Mouse (Mus musculus) stomach, embryonic 16.5 days (tissue): Measurements from ENCODE around the gene Ptprd. TPM values are rescaled to one million over a fixed set of nuclear protein-coding genes. Genes with fewer than 3 reads are reported as not detected.
A peak's percentile ranks its signal among the peaks of the same experiment; 100 is the strongest.

Source experiments
- ATAC-seq: fragments of 200-750 bp; cut with Nextera tagmentation; 2 replicates; pipeline ENCODE4 v1.8.0; 2017; ENCODE audit warnings: moderate number of reproducible peaks, moderate TSS enrichment; ENCODE audit not compliant: insufficient read depth, low FRiP score
- H3K27ac ChIP-seq: fragments of 300-500 bp; sonication (generic); 2 replicates; pipeline ENCODE4 v1.5.1; 2014; ENCODE audit warnings: low read length
- H3K27me3 ChIP-seq: fragments of 300-500 bp; sonication (generic); 2 replicates; pipeline ENCODE4 v1.6.1; 2014; ENCODE audit warnings: low read length, control low read depth, mixed read lengths; ENCODE audit not compliant: control insufficient read depth, insufficient read depth
- H3K36me3 ChIP-seq: fragments of 300-500 bp; sonication (generic); 2 replicates; pipeline ENCODE4 v1.6.1; 2014; ENCODE audit warnings: low read length; ENCODE audit not compliant: control insufficient read depth, insufficient read depth
- H3K4me1 ChIP-seq: fragments of 300-500 bp; sonication (generic); 2 replicates; pipeline ENCODE4 v1.6.1; 2014; ENCODE audit warnings: low read length, control low read depth, mixed read lengths; ENCODE audit not compliant: control insufficient read depth, insufficient read depth
- H3K4me2 ChIP-seq: fragments of 300-500 bp; sonication (generic); 2 replicates; pipeline ENCODE4 v1.6.1; 2014; ENCODE audit warnings: low read depth, low read length, mixed read lengths
- H3K4me3 ChIP-seq: fragments of 300-500 bp; sonication (generic); replicated peaks from 2 replicates; pipeline ENCODE4 v1.5.1; 2014; ENCODE audit warnings: mild to moderate bottlenecking, low read length
- H3K9ac ChIP-seq: fragments of 300-500 bp; sonication (generic); 2 replicates; pipeline ENCODE4 v1.6.1; 2014; ENCODE audit warnings: low read length
- H3K9me3 ChIP-seq: fragments of 300-500 bp; sonication (generic); replicated peaks from 2 replicates; pipeline ENCODE4 v1.6.1; 2016; ENCODE audit warnings: low read length, control low read depth; ENCODE audit not compliant: control insufficient read depth
- WGBS: fragments of 180-500 bp; shearing (Covaris S2); extraction: QIAGEN DNeasy Blood & Tissue Kit; methylation state at CpG from one replicate; pipeline ENCODE4 v1.1.7; 2014; 5-methylcytosine and 5-hydroxymethylcytosine counted together
- polyA plus RNA-seq: library from polyadenylated mRNA; unstranded; fragments of >200 nt; fragmentation: Nextera tagmentation; extraction: Ambion mirVana; gene quantifications from 2 replicates; pipeline ENCODE4 v1.2.1, GENCODE M21; 2015

Gene Ptprd
- polyA plus RNA-seq, 1 experiment from 2014 or later: 11.0 TPM

GRCm38 (mm10) chr4:77155561-77155960 is 1056.2 kb downstream of the Ptprd start:
- Histone ChIP-seq H3K4me3 (no peak overlapping the region), H3K27ac (no peak overlapping the region), H3K4me2 (no peak overlapping the region), H3K27me3 (no peaks in the 10 kb centered on the region), H3K4me1 (no peaks in the 10 kb centered on the region), H3K9me3 (no peaks in the 10 kb centered on the region), H3K36me3 (no peaks in the 10 kb centered on the region), H3K9ac (no peak overlapping the region)
- 80% methylated on average over 2 of the region's 2 CpGs for WGBS
- no peak for ATAC-seq

DNA sequence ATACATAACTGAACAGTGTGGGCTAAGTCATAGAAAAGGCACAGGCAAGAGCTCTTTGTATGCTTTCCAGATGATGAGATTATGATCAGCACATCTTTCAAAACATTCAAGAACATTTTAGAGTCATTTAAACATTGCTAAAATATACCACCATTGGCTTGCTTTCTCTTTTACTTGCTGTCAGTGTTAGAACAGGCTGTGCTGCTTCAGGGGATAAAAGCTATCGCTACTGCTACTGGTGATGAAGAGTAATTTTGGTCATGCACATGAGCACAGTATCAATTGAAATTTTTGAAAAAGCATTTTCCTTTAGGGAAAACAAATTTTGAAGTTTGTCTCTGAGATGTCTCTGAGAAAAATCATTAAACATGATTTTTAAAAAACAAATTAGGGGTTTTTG is 1056.7 kb downstream of the Ptprd start:
- Histone ChIP-seq H3K4me3 (no peak overlapping the region), H3K4me1 (no peaks in the 10 kb centered on the region), H3K9ac (no peak overlapping the region), H3K9me3 (no peaks in the 10 kb centered on the region), H3K4me2 (no peak overlapping the region), H3K36me3 (no peaks in the 10 kb centered on the region), H3K27me3 (no peaks in the 10 kb centered on the region), H3K27ac (no peak overlapping the region)
- 93% methylated on average over 1 of the region's 1 CpGs for WGBS
- no peak for ATAC-seq

- no peak overlapping the region for H3K27ac ChIP-seq
- no peaks in the 10 kb centered on the region for H3K27me3 ChIP-seq
- ATAC-seq: no peak
- H3K9ac ChIP-seq: no peak overlapping the region
- no peak overlapping the region for H3K4me2 ChIP-seq
- H3K36me3 ChIP-seq: no peaks in the 10 kb centered on the region
- WGBS: 75% methylated on average over 2 of the region's 2 CpGs
- no peak overlapping the region for H3K4me3 ChIP-seq
- no peaks in the 10 kb centered on the region for H3K9me3 ChIP-seq
- no peaks in the 10 kb centered on the region for H3K4me1 ChIP-seq
Measured at GRCm38 (mm10) chr4:77124852-77125251, 1086.9 kb downstream of the Ptprd start.

DNA sequence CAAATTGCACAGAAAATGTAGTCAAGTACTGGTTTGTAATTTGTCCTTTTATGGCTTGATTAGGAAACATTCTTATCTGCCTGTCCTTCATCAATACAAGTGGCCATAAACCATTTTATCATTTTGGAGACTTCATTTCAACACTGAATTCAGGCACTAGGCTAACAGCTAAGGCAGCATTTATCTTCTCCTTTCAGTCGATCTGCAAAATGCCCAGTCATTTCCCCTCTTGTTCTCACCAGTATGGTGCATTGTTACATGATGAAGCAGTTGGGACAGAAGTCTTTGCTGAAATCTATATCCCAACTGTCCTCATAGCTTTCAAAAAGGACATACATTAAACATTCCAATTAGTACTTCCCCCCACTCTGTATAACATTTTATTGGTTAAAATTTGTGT is 1100.9 kb downstream of the Ptprd start:
- no peaks in the 10 kb centered on the region for H3K36me3 ChIP-seq

DNA sequence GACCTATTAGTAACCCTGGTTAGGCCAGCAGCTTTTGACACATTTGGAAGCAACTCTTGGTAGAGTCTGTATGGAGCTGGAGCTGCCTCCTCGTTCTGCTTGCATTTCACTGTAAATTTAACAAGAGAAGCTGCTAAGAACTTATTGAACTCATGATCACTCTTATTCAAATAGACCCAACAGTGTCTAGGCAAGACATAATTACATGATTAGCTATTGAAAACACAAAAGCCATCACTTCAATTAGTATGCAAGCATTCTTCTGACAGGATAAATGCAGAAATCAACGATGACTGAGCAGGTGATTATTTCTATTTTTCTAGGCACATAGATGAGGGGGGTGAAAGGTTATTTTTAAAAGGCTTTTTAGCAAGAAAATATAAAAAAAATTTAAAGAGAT is 1104.5 kb downstream of the Ptprd start:
- WGBS: 84% methylated on average over 2 of the region's 2 CpGs
- H3K4me2 ChIP-seq: no peak overlapping the region

More for the DNA sequence above, 1100.9 kb downstream of the Ptprd start:
- no peak for ATAC-seq
- Histone ChIP-seq H3K9me3 (no peaks in the 10 kb centered on the region), H3K4me1 (no peaks in the 10 kb centered on the region), H3K9ac (no peak overlapping the region), H3K27ac (no peak overlapping the region), H3K27me3 (no peaks in the 10 kb centered on the region), H3K4me3 (no peak overlapping the region), H3K4me2 (no peak overlapping the region)
- 55% methylated on average over 1 of the region's 1 CpGs for WGBS

DNA sequence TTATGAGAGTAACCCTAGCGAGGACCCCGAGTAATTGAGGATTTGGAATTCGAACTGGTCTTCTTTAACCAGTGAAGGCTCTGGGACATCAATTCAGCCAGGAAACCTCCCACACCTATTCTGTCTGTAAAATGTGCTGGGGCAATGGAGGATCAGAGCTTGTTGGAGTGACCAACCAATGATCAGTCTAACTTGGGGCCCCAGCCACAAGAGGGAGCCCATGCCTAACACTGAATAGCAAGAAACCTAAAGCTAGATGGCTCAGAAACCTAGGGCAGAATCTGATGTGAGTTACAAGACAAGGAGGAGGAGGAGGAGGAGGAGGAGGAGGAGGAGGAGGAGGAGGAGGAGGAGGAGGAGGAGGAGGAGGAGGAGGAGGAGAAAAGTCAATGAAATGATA is 1128.6 kb downstream of the Ptprd start:
- Histone ChIP-seq H3K4me3 (no peak overlapping the region), H3K4me2 (no peak overlapping the region), H3K27ac (no peak overlapping the region), H3K9me3 (no peaks in the 10 kb centered on the region), H3K4me1 (no peaks in the 10 kb centered on the region), H3K9ac (no peak overlapping the region), H3K27me3 (no peaks in the 10 kb centered on the region), H3K36me3 (no peaks in the 10 kb centered on the region)
- 58% methylated on average over 3 of the region's 3 CpGs for WGBS
- peak; percentile 29; the same call in 1 of the 2 replicates for ATAC-seq

More for the DNA sequence above, 1104.5 kb downstream of the Ptprd start:
- ATAC-seq: no peak
- no peaks in the 10 kb centered on the region for H3K27me3 ChIP-seq
- H3K27ac ChIP-seq: no peak overlapping the region
- H3K9me3 ChIP-seq: no peaks in the 10 kb centered on the region
- H3K4me3 ChIP-seq: no peak overlapping the region
- no peak overlapping the region for H3K9ac ChIP-seq
- no peaks in the 10 kb centered on the region for H3K36me3 ChIP-seq
- H3K4me1 ChIP-seq: no peaks in the 10 kb centered on the region

DNA sequence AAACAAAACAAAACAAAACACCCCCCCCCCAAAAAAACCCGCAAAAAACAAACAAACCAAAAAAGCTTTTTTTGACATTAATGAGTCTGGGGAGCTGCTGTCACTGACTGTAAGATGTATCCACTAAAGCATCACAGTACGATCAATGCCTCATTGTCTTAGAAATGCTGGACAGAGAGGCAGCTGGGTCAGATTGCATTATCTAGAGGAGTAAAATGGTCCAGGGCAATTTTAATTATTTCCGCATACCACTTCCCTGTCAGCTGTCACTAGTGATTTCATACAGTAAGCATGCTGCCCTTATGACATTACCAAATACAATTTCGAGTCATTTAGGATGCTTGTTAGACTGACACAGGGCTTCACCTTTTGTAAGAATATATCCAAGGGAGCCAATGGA is 1134.2 kb downstream of the Ptprd start:
- Histone ChIP-seq H3K4me1 (no peaks in the 10 kb centered on the region), H3K27me3 (no peaks in the 10 kb centered on the region), H3K27ac (no peak overlapping the region), H3K4me3 (no peak overlapping the region), H3K36me3 (no peaks in the 10 kb centered on the region), H3K9me3 (no peaks in the 10 kb centered on the region), H3K9ac (no peak overlapping the region), H3K4me2 (no peak overlapping the region)
- 77% methylated on average over 4 of the region's 4 CpGs for whole genome bisulfite sequencing
- no peak for ATAC-seq

DNA sequence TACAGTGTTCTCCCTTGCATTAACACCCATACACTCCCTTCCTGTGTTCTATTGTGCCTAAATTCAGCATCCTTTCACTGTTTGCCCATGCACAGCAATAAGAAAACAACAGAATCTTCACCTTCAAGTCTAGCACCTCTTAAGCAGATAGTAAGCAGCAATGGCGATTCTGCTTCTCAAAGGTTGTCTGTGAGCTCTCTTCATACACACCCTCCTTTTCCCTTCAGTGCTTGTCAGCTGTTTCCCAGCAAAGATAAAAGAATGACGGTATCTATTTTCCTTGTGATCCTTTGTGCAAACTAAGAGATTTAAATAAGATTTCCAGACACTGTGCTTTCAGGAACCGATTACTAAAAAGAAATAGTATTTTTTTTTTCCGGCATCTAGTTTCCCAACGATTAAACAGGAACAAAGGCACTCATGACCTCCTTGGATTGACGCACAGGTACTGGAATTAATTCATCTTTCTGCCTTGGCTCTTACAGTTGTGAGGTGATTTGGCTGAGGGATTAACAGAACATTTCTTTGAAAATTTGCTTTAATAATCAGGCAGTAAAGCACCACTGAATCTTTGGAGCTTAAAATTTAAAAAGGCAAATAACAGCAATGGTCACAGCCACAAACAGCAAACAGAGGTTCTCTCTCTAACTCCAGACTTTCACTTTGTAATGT is 1161.1 kb downstream of the Ptprd start:
- no peaks in the 10 kb centered on the region for H3K9me3 ChIP-seq
- ATAC-seq: no peak
- H3K4me2 ChIP-seq: no peak overlapping the region
- no peaks in the 10 kb centered on the region for H3K27me3 ChIP-seq
- no peak overlapping the region for H3K9ac ChIP-seq
- H3K4me3 ChIP-seq: no peak overlapping the region
- H3K36me3 ChIP-seq: no peaks in the 10 kb centered on the region
- H3K27ac ChIP-seq: no peak overlapping the region
- H3K4me1 ChIP-seq: no peaks in the 10 kb centered on the region
- 61% methylated on average over 6 of the region's 6 CpGs for WGBS

- Histone ChIP-seq H3K4me1 (no peaks in the 10 kb centered on the region), H3K9ac (no peak overlapping the region), H3K4me2 (no peak overlapping the region), H3K27ac (no peak overlapping the region), H3K9me3 (no peaks in the 10 kb centered on the region), H3K36me3 (no peaks in the 10 kb centered on the region), H3K4me3 (no peak overlapping the region), H3K27me3 (no peaks in the 10 kb centered on the region)
- ATAC-seq: no peak
- WGBS: 79% methylated on average over 1 of the region's 1 CpGs
Measured at GRCm38 (mm10) chr4:77004483-77004882, 1207.3 kb downstream of the Ptprd start.
